Mouse (Mus musculus) megakaryocyte, embryonic 14.5 days (primary cell): ENCODE measurements around the gene Grik1. TPM values are rescaled to one million over a fixed set of nuclear protein-coding genes. Genes with fewer than 3 reads are reported as not detected.

ENCODE experiments used
- H3K27me3 ChIP-seq: replicated peaks from 2 replicates; pipeline ENCODE3; 2012; ENCODE audit warnings: inconsistent platforms
- H3K36me3 ChIP-seq: replicated peaks from 2 replicates; pipeline ENCODE3; 2012; ENCODE audit warnings: low read length, inconsistent platforms, mixed read lengths
- H3K4me1 ChIP-seq: 2 replicates; pipeline ENCODE4 v1.6.1; 2012; ENCODE audit warnings: inconsistent platforms
- H3K4me3 ChIP-seq: replicated peaks from 2 replicates; pipeline ENCODE3; 2012; ENCODE audit warnings: moderate library complexity, mild to moderate bottlenecking, inconsistent platforms
- H3K9me3 ChIP-seq: 2 replicates; pipeline ENCODE4 v1.6.1; 2012; ENCODE audit warnings: inconsistent platforms
- FLI1 ChIP-seq: IDR thresholded peaks from 2 replicates; pipeline ENCODE4 v1.6.1; 2012; ENCODE audit warnings: low read length, inconsistent platforms, mixed read lengths
- GATA1 ChIP-seq: IDR thresholded peaks from 3 replicates; pipeline ENCODE4 v1.6.1; 2012; ENCODE audit warnings: mixed read lengths, low read length, inconsistent platforms, borderline replicate concordance
- polyA plus RNA-seq: library from polyadenylated mRNA; stranded (reverse); fragments of >175 nt; gene quantifications from 2 replicates; pipeline ENCODE4 v1.2.3, GENCODE M21; 2012; ENCODE audit warnings: low replicate concordance; ENCODE audit not compliant: insufficient read depth

Gene Grik1
- polyA plus RNA-seq, 1 experiment: not detected

DNA sequence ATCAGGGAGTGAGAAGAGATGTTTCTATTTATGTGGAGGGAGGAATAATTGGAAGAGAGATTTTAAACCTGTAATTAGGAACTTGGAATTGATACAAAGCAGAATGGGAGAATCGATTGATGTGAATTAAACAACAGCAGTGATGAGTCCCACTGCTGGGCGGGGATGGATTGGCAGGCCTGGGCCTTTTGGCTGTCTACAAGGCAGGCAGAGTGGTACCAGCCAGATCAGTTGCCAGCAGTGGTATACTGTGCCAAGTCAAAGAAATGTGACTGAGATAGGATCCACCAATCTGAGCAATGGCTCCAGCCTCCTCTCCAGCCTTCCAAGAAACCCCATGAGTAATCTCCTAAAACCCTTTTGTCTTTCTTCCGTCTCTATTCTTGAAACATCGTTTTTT is 45.4 kb downstream of the Grik1 start:
- no peaks in the 10 kb centered on the region for H3K4me1 ChIP-seq
- no peaks in the 10 kb centered on the region for H3K36me3 ChIP-seq
- TF ChIP-seq FLI1 (no peak), GATA1 (no peak)
- H3K9me3 ChIP-seq: 0 out of 2 replicates have a peak, but pooled peaks cover 4% of the 10 kb centered on the region
- no peak overlapping the region for H3K4me3 ChIP-seq
- no peaks in the 10 kb centered on the region for H3K27me3 ChIP-seq

DNA sequence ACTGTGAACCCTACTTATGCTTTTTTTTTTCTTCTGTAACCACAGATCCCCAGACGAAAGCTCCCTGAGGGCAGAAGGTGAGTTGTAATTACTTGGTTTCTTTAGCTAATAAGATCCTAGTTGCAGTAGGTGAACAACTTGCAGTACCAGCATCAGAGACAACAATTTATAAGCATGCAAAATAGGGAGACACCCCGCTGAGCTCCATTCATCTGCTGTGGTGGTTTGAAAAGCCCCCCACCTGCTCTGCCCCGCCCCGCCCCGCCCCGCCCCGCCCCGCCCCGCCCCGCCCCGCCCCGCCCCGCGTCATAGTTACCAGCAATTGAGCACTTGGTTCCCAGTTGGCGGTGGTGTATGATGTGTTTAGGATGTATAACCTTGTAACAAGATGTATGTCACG is 64.4 kb downstream of the Grik1 start:
- peaks cover 10% of the 10 kb centered on the region; the same call in 1 of the 2 replicates for H3K9me3 ChIP-seq
- no peak overlapping the region for H3K4me3 ChIP-seq
- no peaks in the 10 kb centered on the region for H3K4me1 ChIP-seq
- H3K27me3 ChIP-seq: no peaks in the 10 kb centered on the region
- TF ChIP-seq GATA1 (no peak), FLI1 (no peak)
- H3K36me3 ChIP-seq: no peaks in the 10 kb centered on the region

GRCm38 (mm10) chr16:88221932-88222331 is 68.1 kb downstream of the Grik1 start:
- no peaks in the 10 kb centered on the region for H3K27me3 ChIP-seq
- TF ChIP-seq GATA1 (no peak), FLI1 (no peak)
- H3K9me3 ChIP-seq: peaks cover 6% of the 10 kb centered on the region; the same call in 1 of the 2 replicates
- no peaks in the 10 kb centered on the region for H3K4me1 ChIP-seq
- no peak overlapping the region for H3K4me3 ChIP-seq
- H3K36me3 ChIP-seq: no peaks in the 10 kb centered on the region

GRCm38 (mm10) chr16:88212531-88212930 is 77.5 kb downstream of the Grik1 start:
- Histone ChIP-seq H3K9me3 (peaks cover 6% of the 10 kb centered on the region; the same call in 1 of the 2 replicates), H3K4me3 (no peak overlapping the region), H3K4me1 (no peaks in the 10 kb centered on the region), H3K36me3 (no peaks in the 10 kb centered on the region), H3K27me3 (no peaks in the 10 kb centered on the region)
- TF ChIP-seq FLI1 (no peak), GATA1 (no peak)

DNA sequence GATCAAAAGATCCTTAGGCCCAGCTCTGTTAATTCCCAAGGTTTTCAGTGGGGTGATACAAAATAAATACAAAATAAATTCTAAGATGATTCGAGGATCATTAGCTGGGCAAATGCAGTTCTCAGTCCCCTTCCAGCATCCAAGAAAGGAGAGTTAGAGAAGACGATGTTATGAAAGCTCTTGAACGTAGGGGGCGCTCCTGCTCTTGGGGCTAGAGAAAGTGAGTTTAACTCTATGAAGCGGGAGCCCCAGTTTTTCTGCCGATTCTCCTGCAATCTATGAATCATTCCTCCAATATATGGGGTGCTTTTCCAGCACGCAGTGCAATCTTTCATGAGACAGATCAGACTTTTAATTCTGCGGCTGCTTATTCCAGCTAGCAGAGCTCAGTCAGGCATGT is 78.2 kb downstream of the Grik1 start:
- no peaks in the 10 kb centered on the region for H3K4me1 ChIP-seq
- no peak for TF ChIP-seq FLI1
- no peak for TF ChIP-seq GATA1
- no peaks in the 10 kb centered on the region for H3K36me3 ChIP-seq
- peaks cover 6% of the 10 kb centered on the region; the same call in 1 of the 2 replicates for H3K9me3 ChIP-seq
- H3K4me3 ChIP-seq: no peak overlapping the region
- no peaks in the 10 kb centered on the region for H3K27me3 ChIP-seq

GRCm38 (mm10) chr16:88204400-88204799 is 85.7 kb downstream of the Grik1 start:
- TF ChIP-seq GATA1 (no peak), FLI1 (no peak)
- no peaks in the 10 kb centered on the region for H3K36me3 ChIP-seq

DNA sequence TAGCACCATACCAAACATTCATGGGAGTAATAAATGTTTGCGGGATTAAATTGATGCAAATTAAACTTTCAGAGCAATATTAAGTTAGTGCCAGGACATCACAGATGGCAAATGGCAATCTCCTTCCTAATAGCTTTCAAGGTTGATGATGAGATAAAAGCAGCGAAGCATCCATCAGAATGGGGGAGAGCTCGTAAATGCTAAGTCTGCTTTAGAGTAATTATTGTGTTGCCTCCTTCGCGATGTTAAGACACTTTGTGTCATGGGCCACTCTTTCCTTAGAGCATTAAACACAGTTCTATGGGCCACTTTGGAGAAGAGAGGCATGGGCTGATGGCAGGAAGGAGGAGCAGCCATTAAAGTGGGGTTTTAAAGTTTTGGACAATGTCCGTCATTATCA is 86.1 kb downstream of the Grik1 start:
- Histone ChIP-seq H3K9me3 (peaks cover 4% of the 10 kb centered on the region), H3K27me3 (no peaks in the 10 kb centered on the region), H3K4me3 (no peak overlapping the region), H3K36me3 (no peaks in the 10 kb centered on the region), H3K4me1 (no peaks in the 10 kb centered on the region)
- TF ChIP-seq GATA1 (no peak), FLI1 (no peak)

More at GRCm38 (mm10) chr16:88204400-88204799, 85.7 kb downstream of the Grik1 start:
- Histone ChIP-seq H3K27me3 (no peaks in the 10 kb centered on the region), H3K4me3 (no peak overlapping the region), H3K4me1 (no peaks in the 10 kb centered on the region), H3K9me3 (peaks cover 4% of the 10 kb centered on the region)

DNA sequence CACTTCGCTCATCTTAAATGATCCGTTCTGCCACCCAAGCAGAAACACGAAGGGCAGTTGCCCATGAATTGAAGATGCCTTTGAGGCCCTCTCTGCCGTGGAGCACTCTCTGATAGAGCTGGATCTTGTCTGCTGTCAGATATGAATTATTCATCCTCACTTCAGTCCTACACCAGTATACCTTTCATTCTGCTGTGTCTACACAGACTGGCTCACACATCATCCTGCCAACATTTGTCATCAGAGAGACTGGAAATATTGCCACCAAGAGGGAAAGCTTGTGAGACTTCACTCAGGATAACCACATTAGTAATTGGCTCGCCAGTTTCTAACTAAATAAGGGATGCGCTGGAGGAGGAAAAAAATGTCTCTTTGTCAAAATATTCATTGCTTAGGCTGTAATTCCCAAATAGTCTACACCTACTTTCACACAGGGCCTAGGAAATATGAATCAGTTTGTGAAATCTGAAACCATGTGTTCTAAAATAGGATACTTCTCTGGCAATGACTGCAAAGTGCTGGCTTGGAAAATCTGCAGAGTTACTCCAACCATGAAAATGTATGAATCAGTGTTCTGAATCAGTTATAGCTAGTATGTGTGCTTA is 102.5 kb downstream of the Grik1 start:
- Histone ChIP-seq H3K27me3 (no peaks in the 10 kb centered on the region), H3K4me1 (no peaks in the 10 kb centered on the region), H3K9me3 (peaks cover 16% of the 10 kb centered on the region; the same call in 1 of the 2 replicates), H3K36me3 (no peaks in the 10 kb centered on the region), H3K4me3 (no peak overlapping the region)
- no peak for TF ChIP-seq FLI1
- TF ChIP-seq GATA1: no peak

GRCm38 (mm10) chr16:88178813-88179212 is 111.3 kb downstream of the Grik1 start:
- Histone ChIP-seq H3K4me3 (no peak overlapping the region), H3K27me3 (no peaks in the 10 kb centered on the region), H3K9me3 (0 out of 2 replicates have a peak, but pooled peaks cover 5% of the 10 kb centered on the region), H3K36me3 (no peaks in the 10 kb centered on the region), H3K4me1 (no peaks in the 10 kb centered on the region)
- TF ChIP-seq GATA1 (no peak), FLI1 (no peak)

GRCm38 (mm10) chr16:88177364-88177763 is 112.7 kb downstream of the Grik1 start:
- no peaks in the 10 kb centered on the region for H3K4me1 ChIP-seq
- H3K27me3 ChIP-seq: no peaks in the 10 kb centered on the region
- TF ChIP-seq GATA1: no peak
- TF ChIP-seq FLI1: no peak
- no peak overlapping the region for H3K4me3 ChIP-seq
- H3K36me3 ChIP-seq: no peaks in the 10 kb centered on the region
- H3K9me3 ChIP-seq: 0 out of 2 replicates have a peak, but pooled peaks cover 5% of the 10 kb centered on the region
